28 mouse cellular contexts compared by ENCODE assay signal in genomic region chr2:116837829-116838228, GRCm38 (mm10). TPM values are rescaled to one million over a fixed set of nuclear protein-coding genes. Genes with fewer than 3 reads are reported as not detected.
"Had no signal": no experiment of that assay in that cellular context is flagged by ENCODE, and none has a peak within 500 bp of the region (broad histone marks: within the 10 kb centered on the region; RNA-seq: fewer than 3 reads in every experiment).

No protein-coding gene starts in this region.

- H3K4me3 ChIP-seq: gastrocnemius, adult 2 months; heart, adult 2 months; heart, embryonic 12.5 days; hindbrain, embryonic 13.5 days; hindbrain, embryonic 15.5 days; layer of hippocampus, adult 2 months; left cerebral cortex, adult 2 months; limb, embryonic 10.5 days; limb, embryonic 12.5 days; liver, embryonic 13.5 days; liver, embryonic 15.5 days had no signal

- H3K27me3 ChIP-seq: heart, embryonic 12.5 days; hindbrain, embryonic 13.5 days; hindbrain, embryonic 15.5 days; liver, embryonic 13.5 days; liver, embryonic 15.5 days had no signal

- H3K36me3 ChIP-seq: heart, embryonic 12.5 days; hindbrain, embryonic 13.5 days; hindbrain, embryonic 15.5 days; limb, embryonic 10.5 days; limb, embryonic 12.5 days; liver, embryonic 13.5 days; liver, embryonic 15.5 days had no signal

- DNase-seq: gastrocnemius, postnatal 10 days; gastrocnemius, postnatal 25 days; liver, embryonic 13.5 days had no signal

- H3K27ac ChIP-seq: gastrocnemius, adult 2 months; heart, adult 2 months; hindbrain, embryonic 13.5 days; hindbrain, embryonic 15.5 days; hindbrain, postnatal 0 days; kidney, postnatal 0 days; layer of hippocampus, adult 2 months; left cerebral cortex, adult 2 months; limb, embryonic 10.5 days; limb, embryonic 12.5 days; liver, embryonic 13.5 days; liver, embryonic 15.5 days had no signal

- H3K9ac ChIP-seq: heart, embryonic 12.5 days; hindbrain, embryonic 13.5 days; hindbrain, embryonic 15.5 days; limb, embryonic 12.5 days; liver, embryonic 13.5 days; liver, embryonic 15.5 days had no signal

- H3K4me2 ChIP-seq: heart, embryonic 12.5 days; hindbrain, embryonic 13.5 days; hindbrain, embryonic 15.5 days; limb, embryonic 12.5 days; liver, embryonic 11.5 days; liver, embryonic 13.5 days; liver, embryonic 15.5 days had no signal

- H3K4me1 ChIP-seq: heart, embryonic 12.5 days; limb, embryonic 10.5 days; limb, embryonic 12.5 days; liver, embryonic 13.5 days; liver, embryonic 15.5 days had no signal

- H3K9me3 ChIP-seq: heart, embryonic 12.5 days; hindbrain, embryonic 13.5 days; hindbrain, embryonic 15.5 days; limb, embryonic 10.5 days; limb, embryonic 12.5 days; liver, embryonic 13.5 days; liver, embryonic 15.5 days had no signal

RNA-seq across cellular contexts. Expression of gene Tmco5, which starts 40.7 kb away (rescaled TPM):
- total RNA-seq: gastrocnemius, adult 2 months; gastrocnemius, postnatal 10 days; gastrocnemius, postnatal 25 days; gastrocnemius, postnatal 4 days; heart, adult 2 months; heart, postnatal 10 days; heart, postnatal 25 days; hematopoietic stem cell, adult 5-6 weeks; hindbrain, postnatal 0 days had no signal
- polyA plus RNA-seq: heart, adult 2 months; heart, embryonic 12.5 days; heart, embryonic 14.5 days; heart, embryonic 16.5 days; hindbrain, embryonic 11.5 days; hindbrain, embryonic 13.5 days; hindbrain, embryonic 15.5 days; hindbrain, postnatal 0 days; intestine, embryonic 14.5 days; intestine, embryonic 16.5 days; kidney, adult 2 months; kidney, postnatal 0 days; large intestine, adult 2 months; limb, embryonic 10.5 days; limb, embryonic 12.5 days; limb, embryonic 14.5 days; liver, embryonic 11.5 days; liver, embryonic 13.5 days; liver, embryonic 15.5 days had no signal
